Mouse (Mus musculus): ENCODE data around the gene Tmcc3.

GRCm38 (mm10) chr10:94531482-94531881 is 219.7 kb downstream of the Tmcc3 start:
- TF ChIP-seq CTCF (IDR thresholded peaks at IDR 0.05; ENCODE audit: extremely low read depth, insufficient read depth, insufficient read length, insufficient replicate concordance) = no peak
- no peak for TF ChIP-seq POLR2A (IDR thresholded peaks at IDR 0.05; ENCODE audit: low read depth, low read length)
